Mouse (Mus musculus): Measurements from ENCODE around the gene Prrt4.
"Not testable (repeated sequence)": the region's sequence is repeated elsewhere in the genome, so short reads cannot be mapped to it uniquely, and the experiment has no call there.

Prrt4 gene

DNA sequence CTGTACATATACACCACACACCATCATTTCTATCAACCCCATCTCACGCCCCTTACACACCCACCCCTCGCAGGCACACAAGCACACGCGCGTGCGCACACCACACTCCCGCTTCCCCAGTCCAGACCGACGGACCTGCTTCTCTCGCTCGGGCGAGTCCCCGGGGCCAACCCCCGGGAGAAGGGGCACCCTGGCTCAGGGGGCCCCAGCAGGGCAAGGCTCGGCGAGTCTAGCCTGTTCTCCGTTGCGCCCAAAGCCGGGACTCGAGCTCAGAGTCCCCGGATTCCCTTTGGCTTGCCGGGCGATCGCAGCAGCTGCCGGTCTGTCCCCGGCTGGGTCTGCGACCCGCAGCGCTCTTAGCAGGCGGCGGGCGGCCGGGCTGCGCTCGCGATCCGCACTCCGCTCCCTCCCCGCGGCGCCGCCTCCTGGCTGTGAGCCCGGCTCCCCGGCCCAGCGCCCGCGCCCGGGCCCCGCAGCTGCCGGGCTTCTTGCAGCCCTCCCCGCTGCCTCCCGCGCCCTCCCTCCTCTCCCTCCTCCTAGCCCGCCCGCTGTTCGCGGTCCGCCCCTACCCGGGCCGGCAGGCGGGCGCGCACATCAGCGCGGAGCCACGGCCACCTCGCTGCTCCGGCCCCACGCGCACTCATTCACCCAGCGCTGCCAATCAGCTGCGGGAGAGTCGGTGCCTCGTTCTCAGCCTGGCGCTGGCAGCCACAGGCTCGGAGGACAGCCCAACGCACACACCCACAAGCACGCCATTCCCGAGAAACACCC lies at the start of gene Prrt4:
Gene Prrt4, minus strand, starts transcription at position 697 of the 771 bp plus-strand sequence.
- DNase-seq (ENCODE audit: low read depth) = no peak

DNA sequence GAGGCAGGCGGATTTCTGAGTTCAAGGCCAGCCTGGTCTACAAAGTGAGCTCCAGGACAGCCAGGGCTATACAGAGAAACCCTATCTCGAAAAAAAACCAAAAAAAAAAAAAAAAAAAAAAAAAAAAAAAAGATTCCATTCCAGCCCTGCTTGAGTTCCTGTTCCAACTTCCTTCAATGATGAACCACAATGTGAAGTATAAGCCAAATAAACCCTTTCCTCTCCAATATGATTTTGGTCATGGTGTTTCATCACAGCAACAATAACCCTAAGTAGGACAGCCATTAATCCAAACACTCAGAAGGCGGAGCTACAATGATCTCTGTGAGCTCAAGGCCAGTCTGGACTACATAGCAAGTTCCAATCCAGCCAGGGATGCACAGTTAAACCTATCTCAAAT lies 38.3 kb upstream of the Prrt4 start:
- not testable (repeated sequence) for DNase-seq (ENCODE audit: low read depth)

DNA sequence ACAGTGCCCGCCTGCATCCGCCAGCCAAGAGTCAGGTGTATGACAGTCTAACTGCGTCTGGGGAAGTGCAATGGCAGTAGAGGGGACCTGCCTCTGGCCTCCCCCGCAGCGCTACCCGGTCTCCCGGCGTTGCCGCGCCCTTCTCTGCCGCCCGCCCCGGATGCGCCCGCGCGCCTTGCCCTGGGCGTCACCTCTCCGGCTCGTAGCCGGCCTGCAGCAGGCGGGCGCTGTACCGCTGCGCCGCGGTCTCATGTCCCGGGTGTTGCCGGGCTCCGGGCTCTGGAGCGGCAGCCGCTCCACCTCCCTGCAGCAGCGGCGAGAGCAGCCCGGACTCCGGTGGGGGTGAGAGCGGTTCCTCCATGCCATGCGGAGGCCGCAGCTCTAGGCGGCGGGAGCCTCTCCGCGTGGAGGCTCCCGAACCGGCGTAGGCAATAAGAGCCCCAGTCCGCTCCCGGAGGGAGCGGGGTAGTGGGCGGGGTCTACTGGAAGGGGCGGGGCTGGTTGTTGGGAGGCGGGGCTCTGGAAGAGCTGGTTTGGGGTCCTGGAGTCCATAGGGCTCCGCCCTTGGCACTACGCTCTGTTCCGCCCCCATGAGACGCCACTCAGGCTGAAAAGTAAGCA lies 36.6 kb upstream of the Prrt4 start, which contains the start of gene Impdh1:
Gene Impdh1, minus strand, starts transcription at position 484 of the 621 bp plus-strand sequence.
- peak; percentile 77 for DNase-seq (ENCODE audit: low read depth)

DNA sequence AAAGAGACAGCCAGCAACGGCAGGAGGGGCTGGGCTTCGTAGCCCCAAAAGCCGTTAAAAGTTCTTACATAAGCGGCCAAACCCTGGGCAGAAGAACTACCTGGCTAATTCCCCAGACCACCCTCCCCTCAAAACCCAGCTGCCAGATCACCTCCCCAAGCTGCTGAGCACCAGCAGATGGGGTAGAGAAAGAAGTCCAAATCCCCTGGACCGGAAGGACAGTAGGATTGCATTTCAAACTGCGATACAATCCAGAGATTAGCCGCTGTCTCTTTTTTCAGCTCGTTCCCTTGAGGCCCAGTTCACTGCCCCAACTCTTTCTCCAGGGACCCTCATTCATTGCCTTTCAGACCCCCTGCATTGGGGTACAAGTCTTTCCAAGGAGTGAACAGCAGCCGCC lies 35.8 kb upstream of the Prrt4 start:
- no peak for DNase-seq (ENCODE audit: low read depth)

DNA sequence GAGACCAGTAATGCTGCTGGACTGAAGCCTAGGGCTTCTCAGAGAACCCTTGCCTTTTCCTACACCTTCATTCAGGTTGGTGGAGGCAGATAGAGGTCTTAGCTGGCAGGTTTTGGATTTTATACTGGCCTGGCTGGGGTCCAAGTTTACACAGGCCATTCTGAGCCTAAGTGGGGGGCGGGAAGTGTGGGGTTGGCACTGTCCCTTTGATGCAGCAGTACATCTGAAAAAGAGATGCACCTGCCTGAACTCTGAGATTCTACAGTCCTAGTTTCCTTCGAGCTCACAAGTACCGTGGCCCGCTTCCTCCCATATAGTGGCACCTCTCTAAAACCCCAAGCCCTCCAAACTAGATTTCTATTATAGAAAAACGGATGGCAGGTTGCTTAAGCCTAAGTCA lies 35.4 kb upstream of the Prrt4 start:
- DNase-seq (ENCODE audit: low read depth) = no peak

DNA sequence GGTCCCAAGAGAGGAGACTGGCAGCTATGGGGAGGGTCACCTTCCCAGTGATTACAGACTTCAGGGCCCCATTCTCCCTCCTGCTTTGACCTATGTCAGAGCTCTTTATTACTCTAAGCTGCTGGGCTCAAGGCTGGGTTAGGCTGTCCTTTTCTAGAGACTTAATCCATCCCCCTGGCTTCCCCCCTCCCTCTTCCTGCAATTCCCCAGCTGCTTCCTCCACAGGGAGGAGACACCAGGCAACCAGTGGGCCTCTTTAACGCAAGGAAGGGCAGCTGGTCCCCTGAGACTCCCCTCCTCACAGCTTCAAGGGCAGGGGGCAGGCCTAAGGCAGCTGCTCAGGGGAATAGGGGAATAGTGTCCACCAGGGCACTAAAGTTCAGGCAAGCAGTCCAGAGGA lies 34.9 kb upstream of the Prrt4 start:
- DNase-seq (ENCODE audit: low read depth) = no peak

DNA sequence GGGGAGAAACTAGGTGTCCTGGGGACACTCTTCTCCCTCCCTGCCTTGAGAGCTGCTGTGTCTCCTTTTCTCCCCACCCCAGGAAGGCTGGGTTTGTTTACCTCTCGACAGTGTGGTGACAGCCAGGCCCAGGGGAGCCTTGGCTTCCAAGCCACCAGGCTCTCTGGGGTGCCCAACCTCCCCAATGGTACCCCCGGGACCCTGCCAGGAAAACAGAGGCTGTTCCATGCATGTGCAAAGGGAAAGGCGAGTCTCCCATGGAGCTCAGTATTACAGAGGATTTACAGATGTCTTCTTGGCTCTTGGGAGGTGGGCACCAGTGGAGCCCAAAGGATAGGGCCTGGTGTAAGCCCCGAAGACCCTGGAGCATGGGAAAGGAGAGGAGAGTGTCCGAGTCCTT lies 34.1 kb upstream of the Prrt4 start:
- no peak for DNase-seq (ENCODE audit: low read depth)

DNA sequence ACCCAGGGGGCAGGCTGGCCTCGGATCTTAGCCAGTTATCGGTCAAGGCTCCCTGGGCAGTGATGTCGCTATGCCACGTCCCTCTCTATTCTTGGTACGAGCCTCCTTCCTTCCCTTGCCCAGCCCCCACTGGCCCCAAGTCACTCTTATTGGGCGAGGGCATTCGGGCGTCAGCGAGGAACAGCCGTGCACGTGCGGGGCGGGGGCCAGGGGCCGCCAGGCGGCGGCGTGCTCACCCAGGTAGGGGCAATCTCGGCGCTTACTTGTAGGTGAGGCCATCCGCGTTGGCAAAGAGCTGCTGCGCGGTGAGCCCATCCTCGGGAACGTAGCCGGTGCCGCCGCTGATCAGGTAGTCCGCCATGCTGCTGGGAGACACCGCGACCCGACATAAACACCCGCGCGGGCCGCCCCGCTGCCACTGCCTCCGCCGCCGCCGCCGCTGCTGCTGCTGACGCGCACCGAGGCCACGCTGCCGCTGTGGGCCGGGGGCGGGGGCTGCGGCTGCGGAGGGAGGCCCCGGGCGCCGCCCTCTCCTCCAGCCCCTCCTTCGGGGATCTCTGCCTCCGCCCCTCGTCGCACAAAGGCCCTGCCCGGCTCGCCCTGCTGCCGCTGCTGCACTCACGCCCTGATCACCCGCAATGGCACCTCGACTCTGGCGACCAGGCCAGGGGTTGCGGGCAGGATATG lies 32.6 kb upstream of the Prrt4 start:
- DNase-seq (ENCODE audit: low read depth) = peak; percentile 61

DNA sequence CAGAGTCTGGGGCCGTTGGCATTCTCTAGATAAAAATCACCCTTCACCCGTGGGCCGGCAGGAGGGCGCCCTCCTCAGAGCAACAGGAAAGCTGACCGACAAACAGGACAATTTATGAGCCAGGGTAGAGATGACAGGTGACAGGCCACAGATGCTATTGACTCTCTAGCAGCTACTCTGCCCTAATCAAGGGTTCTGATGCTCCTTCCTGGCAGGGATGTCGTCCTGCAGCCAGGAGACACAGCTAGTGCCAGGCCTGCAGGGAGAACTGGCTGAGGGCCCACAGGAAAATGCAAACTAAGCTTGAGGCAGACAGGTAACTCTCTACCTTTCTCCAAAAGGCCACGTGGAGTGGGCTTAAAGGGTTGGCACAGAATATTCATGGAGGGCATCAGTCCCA lies 31.8 kb upstream of the Prrt4 start:
- no peak for DNase-seq (ENCODE audit: low read depth)

DNA sequence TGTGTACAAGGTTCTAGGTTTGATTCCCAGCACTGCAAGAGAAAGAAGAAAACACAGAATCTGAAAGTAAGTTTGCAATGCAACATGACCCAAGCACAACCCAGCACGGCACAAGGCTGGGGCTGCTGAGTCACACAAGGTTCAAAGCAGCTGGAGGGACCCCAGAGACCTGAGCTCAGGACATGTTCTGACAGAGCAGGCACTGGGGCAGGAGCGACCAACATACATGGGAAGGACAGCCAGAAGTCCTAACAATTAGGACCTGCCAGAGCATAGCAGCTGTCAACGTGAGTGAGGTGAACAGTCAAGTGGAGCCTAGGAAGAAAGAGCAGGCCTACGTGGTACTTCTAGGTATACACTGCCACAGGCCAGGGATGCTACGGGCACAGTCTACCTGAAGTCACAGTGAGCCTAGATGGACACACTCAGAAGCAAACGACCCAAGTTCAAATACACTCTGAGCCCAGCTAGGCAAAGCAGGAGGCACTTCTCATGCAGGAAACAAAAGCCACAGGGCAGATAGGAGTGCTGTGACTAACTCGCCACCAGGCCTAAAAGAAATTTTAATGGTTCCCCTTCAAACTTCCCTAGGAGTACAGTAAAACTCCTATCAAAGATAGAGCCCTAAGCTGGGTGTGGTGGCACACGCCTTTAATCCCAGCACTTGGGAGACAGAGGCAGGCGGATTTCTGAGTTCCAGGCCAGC lies 31.0 kb upstream of the Prrt4 start:
- DNase-seq (ENCODE audit: low read depth) = no peak

DNA sequence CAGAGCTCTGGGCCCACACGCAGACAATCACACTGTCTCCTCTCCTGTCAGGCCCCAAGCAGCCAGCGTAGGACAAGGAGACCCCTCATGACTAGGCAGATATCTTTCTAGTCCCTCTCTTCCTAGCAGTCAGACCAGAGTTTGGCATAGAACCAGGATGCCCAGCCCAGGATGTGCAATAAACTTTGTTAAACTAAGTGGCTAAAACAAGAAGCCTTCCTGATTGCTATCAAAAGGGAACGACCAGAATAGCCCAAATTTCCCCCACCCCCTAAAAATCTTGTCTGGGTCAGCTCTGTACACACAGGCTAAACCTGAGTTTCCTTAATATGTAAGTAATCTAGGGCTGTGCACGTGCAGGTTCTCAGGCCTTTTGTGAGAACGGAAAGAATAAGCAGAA lies 28.8 kb upstream of the Prrt4 start:
- no peak for DNase-seq (ENCODE audit: low read depth)

DNA sequence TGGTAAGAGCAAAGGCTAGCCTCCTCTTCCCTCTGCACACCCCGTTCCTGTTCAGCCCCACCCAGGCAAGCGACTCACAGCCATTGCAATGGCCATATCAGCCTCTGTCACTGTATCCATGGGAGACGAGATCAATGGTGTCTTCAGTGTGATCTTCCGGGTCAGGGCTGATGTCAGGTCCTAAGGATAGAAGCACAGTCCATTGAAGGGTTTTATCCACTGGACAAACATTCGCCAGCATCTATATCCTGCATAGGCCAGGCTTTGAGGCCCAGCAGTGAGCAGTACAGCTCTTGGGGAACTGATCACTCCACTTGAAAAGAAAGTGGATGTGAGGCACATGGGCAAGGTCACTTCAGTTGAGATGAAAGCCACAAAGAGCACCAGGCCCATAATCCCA lies 27.6 kb upstream of the Prrt4 start:
- no peak for DNase-seq (ENCODE audit: low read depth)

DNA sequence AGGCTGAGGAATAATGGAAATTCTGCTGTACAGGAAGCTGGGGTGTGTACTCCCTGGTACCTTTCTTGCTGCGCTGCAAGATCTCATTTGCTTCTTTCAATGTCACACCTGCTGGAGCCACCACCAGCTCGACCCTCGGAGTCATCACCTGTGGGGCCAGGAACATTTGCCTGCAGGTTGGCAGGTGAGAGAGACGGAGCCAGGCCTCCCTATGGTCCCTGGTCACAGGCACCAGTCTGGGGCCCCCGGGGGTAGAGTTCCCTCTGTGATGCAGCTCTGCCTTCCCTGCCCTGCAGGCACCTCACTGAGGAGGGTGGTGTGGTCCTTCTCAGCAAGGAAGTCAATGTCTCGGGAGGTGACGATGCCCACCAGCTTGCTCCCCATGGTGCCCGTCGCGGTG lies 26.6 kb upstream of the Prrt4 start:
- DNase-seq (ENCODE audit: low read depth) = no peak

DNA sequence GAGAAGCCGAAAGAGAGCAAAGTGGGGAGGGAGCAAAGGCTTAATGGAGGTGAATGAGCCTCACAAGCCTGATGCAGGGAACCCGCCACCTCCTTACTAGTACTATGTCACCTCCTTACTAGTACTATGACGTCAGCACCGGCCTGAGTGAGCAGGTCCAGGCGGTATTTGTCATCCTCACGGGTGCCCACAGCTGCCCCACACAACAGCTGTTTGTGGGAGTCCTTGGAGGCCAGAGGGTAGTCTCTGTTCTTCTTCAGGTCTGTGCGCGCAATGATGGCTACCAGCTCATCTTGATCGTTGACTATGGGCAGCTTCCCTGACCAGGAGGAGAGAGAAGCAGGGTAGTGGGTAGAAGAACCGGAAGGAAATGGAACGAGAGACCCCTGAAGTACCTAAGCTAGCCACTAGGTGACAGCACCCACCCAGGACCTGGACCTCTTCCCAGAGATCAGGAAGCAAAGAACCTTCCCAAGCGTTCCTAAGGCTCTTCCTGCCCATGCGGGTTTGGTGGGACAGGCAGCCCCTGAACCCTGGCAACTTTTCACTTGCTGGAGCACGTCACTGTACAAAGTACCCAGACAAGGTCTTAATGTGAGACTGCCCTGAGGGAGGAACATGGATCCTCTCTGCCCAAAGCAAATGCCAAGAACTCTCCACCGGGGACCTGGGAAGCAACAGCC lies 25.7 kb upstream of the Prrt4 start:
- no peak for DNase-seq (ENCODE audit: low read depth)

DNA sequence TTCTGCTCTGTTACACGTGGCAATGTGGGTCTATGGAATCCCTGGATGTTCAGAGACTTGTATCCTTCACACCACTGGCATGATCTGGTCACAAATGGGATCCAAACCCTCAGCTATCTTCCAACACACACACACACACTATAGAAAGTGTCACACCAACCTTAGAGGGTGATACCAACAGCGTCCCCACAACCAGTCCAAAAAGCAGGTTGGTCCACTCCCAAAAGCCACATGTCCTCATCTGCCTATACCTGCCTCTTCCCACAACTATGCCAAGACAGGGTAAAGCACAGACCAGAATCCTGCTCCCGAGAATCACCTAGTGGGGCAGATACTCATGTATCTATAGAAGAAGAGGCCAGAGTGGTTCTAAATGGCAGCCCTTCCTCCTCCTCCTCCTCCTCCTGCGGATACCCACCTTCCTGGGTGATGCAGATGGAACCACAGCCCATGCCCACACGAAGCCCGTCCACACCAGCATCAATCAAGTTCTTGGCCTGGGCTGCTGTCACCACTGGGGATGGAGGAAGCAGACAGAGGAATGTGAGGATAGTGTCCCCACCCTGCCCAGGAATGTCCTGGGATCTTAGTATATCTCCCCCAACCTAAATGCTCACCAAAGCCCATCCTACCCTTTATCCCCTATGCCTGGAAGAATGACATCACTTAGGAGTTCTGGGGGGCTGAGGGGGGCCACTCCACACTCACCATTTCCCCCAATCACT lies 24.6 kb upstream of the Prrt4 start:
- DNase-seq (ENCODE audit: low read depth) = no peak

DNA sequence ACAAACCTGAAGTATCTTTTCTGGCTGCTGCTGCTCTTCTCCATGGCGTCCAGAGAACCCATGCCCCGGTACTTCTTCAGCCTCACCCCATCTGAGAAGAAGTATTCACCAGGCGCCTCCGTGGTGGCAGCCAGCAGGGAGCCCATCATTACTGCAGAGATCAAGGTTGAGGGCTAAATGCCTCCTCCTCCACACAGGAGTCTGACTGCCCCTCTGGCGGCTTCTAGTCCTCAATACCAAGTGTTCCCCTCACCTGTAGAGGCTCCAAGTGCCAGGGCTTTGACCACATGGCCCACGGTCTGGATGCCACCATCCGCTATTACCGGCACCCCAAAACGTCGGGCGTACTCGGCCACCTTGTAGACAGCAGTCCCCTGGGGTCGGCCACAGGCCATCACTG lies 23.7 kb upstream of the Prrt4 start:
- no peak for DNase-seq (ENCODE audit: low read depth)

DNA sequence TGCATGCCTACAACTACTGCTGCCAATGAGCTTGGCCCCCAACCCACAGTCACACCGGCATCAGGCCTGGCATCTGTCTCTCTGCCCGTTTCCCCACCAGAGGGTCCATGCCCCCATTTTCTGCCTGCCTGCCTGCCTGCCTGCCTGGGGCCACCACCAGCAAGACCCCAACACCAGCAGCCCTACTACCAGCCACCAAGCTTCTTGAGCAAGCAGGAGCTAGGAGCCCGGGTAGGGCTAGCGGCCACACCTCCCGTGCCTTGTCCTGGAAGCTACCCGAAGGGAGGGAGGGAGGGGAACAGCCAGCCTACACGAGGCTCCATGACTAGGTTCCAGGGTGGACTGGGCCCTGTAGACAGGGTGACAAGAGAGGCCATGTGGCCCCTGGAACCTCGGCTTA lies 22.6 kb upstream of the Prrt4 start:
- no peak for DNase-seq (ENCODE audit: low read depth)

DNA sequence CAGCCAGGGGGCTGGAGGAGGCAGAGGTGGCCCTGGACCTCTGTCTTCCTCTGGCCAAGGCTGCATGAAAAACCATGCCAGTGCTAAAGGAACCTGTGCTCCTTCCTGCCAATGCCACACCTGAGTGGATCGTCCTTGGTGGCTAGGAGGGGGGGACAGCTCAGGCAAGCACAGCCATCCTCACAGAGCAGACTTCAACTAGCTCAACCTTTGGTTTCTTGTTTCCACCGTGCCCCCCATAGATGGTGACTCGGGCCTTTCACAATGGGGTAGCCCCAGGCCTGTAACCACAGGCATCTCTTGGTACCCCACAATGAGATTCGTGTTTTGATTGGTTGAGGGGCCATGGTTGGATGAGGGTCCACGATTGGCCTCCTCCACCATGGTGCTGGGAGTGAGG lies 22.0 kb upstream of the Prrt4 start:
- no peak for DNase-seq (ENCODE audit: low read depth)

DNA sequence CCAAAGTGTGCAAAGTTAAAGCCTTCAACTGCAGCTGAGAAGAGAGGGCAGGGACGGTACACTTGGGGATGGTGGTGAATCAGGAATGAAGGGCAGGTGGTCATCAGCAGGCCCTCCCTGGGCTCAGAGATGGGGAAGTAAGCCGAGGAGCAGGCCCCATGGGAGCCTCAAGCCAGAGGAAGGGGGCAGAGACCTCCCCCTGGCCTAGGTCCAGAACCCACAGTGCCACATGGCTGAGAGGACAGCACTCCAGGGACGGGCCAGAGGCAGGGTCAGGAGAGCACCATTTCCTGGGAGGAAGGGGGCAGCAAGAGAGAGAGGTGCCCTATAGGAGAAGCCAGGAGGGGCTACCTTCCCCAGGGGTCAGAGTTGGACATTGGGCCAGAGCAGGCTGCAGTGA lies 21.1 kb upstream of the Prrt4 start:
- DNase-seq (ENCODE audit: low read depth) = no peak

DNA sequence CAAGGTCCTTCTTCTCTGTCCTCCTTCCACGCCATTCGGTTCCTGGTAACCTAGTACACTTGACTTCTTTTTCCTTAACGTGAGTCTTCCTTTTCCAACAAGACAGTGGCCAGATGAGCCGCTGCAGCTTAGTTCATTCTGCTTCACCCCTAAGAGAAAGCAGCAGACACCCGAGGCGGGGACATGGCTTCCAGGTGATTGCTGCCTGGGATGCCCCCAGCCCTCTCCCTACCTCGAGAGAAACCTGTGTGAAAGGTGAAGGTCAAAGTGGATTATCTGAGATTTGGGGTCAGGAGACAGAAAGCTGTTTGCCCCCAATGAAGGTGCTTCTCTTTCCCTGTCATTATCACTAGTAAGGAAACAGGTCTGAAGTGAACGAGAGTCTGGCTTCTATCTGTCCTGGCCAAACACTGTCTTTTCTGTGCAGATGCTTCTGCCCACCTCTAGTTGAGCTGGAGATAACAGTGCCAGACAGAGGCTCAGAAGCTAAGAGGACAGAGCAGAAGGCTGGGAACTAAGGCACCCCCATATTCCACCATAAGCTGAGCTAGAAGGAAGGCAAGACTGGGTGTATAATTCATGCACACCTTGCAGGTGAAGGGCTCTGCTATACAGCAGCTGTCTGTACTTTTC lies 20.0 kb upstream of the Prrt4 start:
- no peak for DNase-seq (ENCODE audit: low read depth)
